Mouse (Mus musculus): ENCODE data around the gene Smim11.

DNA sequence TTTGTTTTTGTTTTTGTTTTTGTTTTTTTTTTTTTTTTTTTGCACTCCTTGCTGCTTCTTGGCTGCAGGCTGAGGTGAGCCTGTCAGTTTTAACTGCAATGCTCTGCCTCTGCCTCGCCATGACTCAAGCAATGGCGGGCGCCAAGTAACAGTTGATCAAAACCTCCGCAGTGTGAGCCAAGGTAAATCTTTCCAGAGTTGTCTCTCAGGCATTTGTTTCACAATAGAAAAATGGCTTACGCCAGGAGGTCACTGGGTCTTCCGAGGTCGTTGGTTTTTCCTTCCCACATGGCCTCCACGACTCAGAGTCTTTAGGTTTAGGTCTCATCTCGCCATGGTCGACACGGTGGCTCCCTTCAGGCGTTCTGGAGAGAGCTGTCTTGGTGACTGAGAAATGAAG lies 52.2 kb downstream of the Smim11 start:
- TF ChIP-seq RCOR1 (conservative IDR thresholded peaks at IDR 0.05; ENCODE audit: low read depth, low read length) (no peak), POLR2A (IDR thresholded peaks at IDR 0.05; ENCODE audit: low read depth, low read length) (no peak), EP300 (IDR thresholded peaks at IDR 0.05; ENCODE audit: low read length) (no peak)

Measured in CH12.LX (cell line).